Mouse (Mus musculus) gastrocnemius, adult 18-20 months (tissue): ENCODE results near the gene Plin2. TPM values are rescaled to one million over a fixed set of nuclear protein-coding genes. Genes with fewer than 3 reads are reported as not detected.
A peak's percentile ranks its signal among the peaks of the same experiment; 100 is the strongest.
"Not testable (repeated sequence)": the region's sequence is repeated elsewhere in the genome, so short reads cannot be mapped to it uniquely, and the experiment has no call there.

Experiments used
- DNase-seq: peaks from one replicate; pipeline ENCODE4 v3.0.0; 2021; ENCODE audit warnings: low spot score
- total RNA-seq, 2 experiments: library from RNA; stranded (reverse); gene quantifications; 2 replicates each; pipeline ENCODE4 v1.2.3; 2021

Plin2 gene
- total RNA-seq, 2 experiments from 2014 or later: 59.8 to 66.3 TPM

- no peak for DNase-seq
These were observed 13.9 kb upstream of the Plin2 start for GRCm38 (mm10) chr4:86683746-86684145.

GRCm38 (mm10) chr4:86683280-86683679 lies 13.4 kb upstream of the Plin2 start:
- DNase-seq: no peak

GRCm38 (mm10) chr4:86681846-86682245 lies 12.0 kb upstream of the Plin2 start:
- DNase-seq: no peak

GRCm38 (mm10) chr4:86681421-86681820 lies 11.6 kb upstream of the Plin2 start:
- DNase-seq: no peak

GRCm38 (mm10) chr4:86679686-86680085 lies 9.8 kb upstream of the Plin2 start:
- DNase-seq: no peak

- DNase-seq: no peak
These were observed 6.9 kb upstream of the Plin2 start for GRCm38 (mm10) chr4:86676756-86677155.

- not testable (repeated sequence) for DNase-seq
These were observed 4.9 kb upstream of the Plin2 start for GRCm38 (mm10) chr4:86674739-86675138.

GRCm38 (mm10) chr4:86674150-86674549 lies 4.3 kb upstream of the Plin2 start:
- not testable (repeated sequence) for DNase-seq

GRCm38 (mm10) chr4:86672450-86672849 lies 2.6 kb upstream of the Plin2 start:
- no peak for DNase-seq

GRCm38 (mm10) chr4:86671803-86672202 lies 1.9 kb upstream of the Plin2 start:
- DNase-seq: peak; percentile 30

GRCm38 (mm10) chr4:86670582-86671306 lies 884 bp upstream of the Plin2 start:
- no peak for DNase-seq

GRCm38 (mm10) chr4:86669241-86669753 lies 563 bp downstream of the Plin2 start:
- DNase-seq: peak; percentile 20

GRCm38 (mm10) chr4:86668290-86669000 lies 1.4 kb downstream of the Plin2 start:
- DNase-seq: no peak

- no peak for DNase-seq
These were observed 4.3 kb downstream of the Plin2 start for GRCm38 (mm10) chr4:86665596-86665995.

GRCm38 (mm10) chr4:86663919-86664318 lies 5.9 kb downstream of the Plin2 start:
- DNase-seq: no peak

GRCm38 (mm10) chr4:86657176-86657575 lies 12.7 kb downstream of the Plin2 start:
- peak; percentile 83 for DNase-seq

- not testable (repeated sequence) for DNase-seq
These were observed 13.4 kb downstream of the Plin2 start for GRCm38 (mm10) chr4:86656410-86656809.

- DNase-seq: peak; percentile 34
These were observed 18.0 kb downstream of the Plin2 start for GRCm38 (mm10) chr4:86651686-86652384.

- DNase-seq: not testable (repeated sequence)
These were observed 21.5 kb downstream of the Plin2 start for GRCm38 (mm10) chr4:86648394-86648793.

- DNase-seq: not testable (repeated sequence)
These were observed 32.3 kb downstream of the Plin2 start for GRCm38 (mm10) chr4:86637561-86637960.

GRCm38 (mm10) chr4:86634873-86635272 lies 35.0 kb downstream of the Plin2 start:
- DNase-seq: not testable (repeated sequence)

- not testable (repeated sequence) for DNase-seq
These were observed 35.5 kb downstream of the Plin2 start for GRCm38 (mm10) chr4:86634312-86634711.
